Mouse (Mus musculus) heart, adult 11 months (tissue): Measurements from ENCODE around the gene Iqcj.
"Not testable (repeated sequence)": the region's sequence is repeated elsewhere in the genome, so short reads cannot be mapped to it uniquely, and the experiment has no call there.

Experiments
- DNase-seq: peaks from one replicate; pipeline ENCODE4 v3.0.0; 2022

Iqcj gene

GRCm38 (mm10) chr3:68085024-68085423 lies 193.0 kb downstream of the Iqcj start:
- DNase-seq = no peak

- no peak for DNase-seq
Measured at GRCm38 (mm10) chr3:68092108-68092507, 200.1 kb downstream of the Iqcj start.

- no peak for DNase-seq
Measured at GRCm38 (mm10) chr3:68096724-68097431, 204.9 kb downstream of the Iqcj start.

- DNase-seq = not testable (repeated sequence)
Measured at GRCm38 (mm10) chr3:68099561-68099960, 207.5 kb downstream of the Iqcj start.

GRCm38 (mm10) chr3:68101343-68101742 lies 209.3 kb downstream of the Iqcj start:
- DNase-seq = no peak

GRCm38 (mm10) chr3:68105081-68105685 lies 213.2 kb downstream of the Iqcj start:
- no peak for DNase-seq
